Mouse (Mus musculus): ENCODE measurements at regions not wholly inside any gene's neighbourhood (a gene's known extent, or its start where the extent isn't known, plus 50 kb on each side); places are given as distances from the start of the nearest gene placed in this dataset.
A peak's percentile ranks its signal among the peaks of the same experiment; 100 is the strongest.
"Not testable (repeated sequence)": the region's sequence is repeated elsewhere in the genome, so short reads cannot be mapped to it uniquely, and the experiment has no call there.

- no peak for DNase-seq (ENCODE audit: low spot score in 2 of 2)
- intact Hi-C loops (cut with DNase I) = no loop called here
These were observed 142.3 kb downstream of the Ube2e3 start for GRCm38 (mm10) chr2:79010273-79010672.

GRCm38 (mm10) chr2:79018732-79019423 lies 151.0 kb downstream of the Ube2e3 start:
- intact Hi-C loops (cut with DNase I) = no loop called here
- no peak for DNase-seq (ENCODE audit: low spot score in 2 of 2)

- intact Hi-C loops (cut with DNase I) = no loop called here
- DNase-seq (ENCODE audit: low spot score in 2 of 2) = no peak
These were observed 155.0 kb downstream of the Ube2e3 start for GRCm38 (mm10) chr2:79022954-79023353.

- intact Hi-C loops (cut with DNase I) = no loop called here
- no peak for DNase-seq (ENCODE audit: low spot score in 2 of 2)
These were observed 157.8 kb downstream of the Ube2e3 start for GRCm38 (mm10) chr2:79025678-79026077.

- no peak for DNase-seq (ENCODE audit: low spot score in 2 of 2)
- intact Hi-C loops (cut with DNase I) = no loop called here
These were observed 163.1 kb downstream of the Ube2e3 start for GRCm38 (mm10) chr2:79030990-79031389.

GRCm38 (mm10) chr2:79036296-79036695 lies 168.4 kb downstream of the Ube2e3 start:
- no peak for DNase-seq (ENCODE audit: low spot score in 2 of 2)
- intact Hi-C loops (cut with DNase I) = no loop called here

GRCm38 (mm10) chr2:79038624-79039023 lies 170.7 kb downstream of the Ube2e3 start:
- DNase-seq (ENCODE audit: low spot score in 2 of 2) = no peak
- intact Hi-C loops (cut with DNase I) = no loop called here

- intact Hi-C loops (cut with DNase I); DNase-seq (ENCODE audit: low spot score in 2 of 2): not testable (repeated sequence)
These were observed 176.9 kb downstream of the Ube2e3 start for GRCm38 (mm10) chr2:79044804-79045203.

- intact Hi-C loops (cut with DNase I) = no loop called here
- no peak for DNase-seq (ENCODE audit: low spot score in 2 of 2)
These were observed 177.6 kb downstream of the Ube2e3 start for GRCm38 (mm10) chr2:79045508-79045907.

- intact Hi-C loops (cut with DNase I) = no loop called here
- no peak for DNase-seq (ENCODE audit: low spot score in 2 of 2)
These were observed 180.1 kb downstream of the Ube2e3 start for GRCm38 (mm10) chr2:79048020-79048419.

- intact Hi-C loops (cut with DNase I) = no loop called here
- no peak for DNase-seq (ENCODE audit: low spot score in 2 of 2)
These were observed 181.0 kb downstream of the Ube2e3 start for GRCm38 (mm10) chr2:79048777-79049537.

- intact Hi-C loops (cut with DNase I) = no loop called here
- no peak for DNase-seq (ENCODE audit: low spot score in 2 of 2)
These were observed 182.6 kb downstream of the Ube2e3 start for GRCm38 (mm10) chr2:79050495-79051046.

- DNase-seq (ENCODE audit: low spot score in 2 of 2) = no peak
- intact Hi-C loops (cut with DNase I) = no loop called here
These were observed 184.3 kb downstream of the Ube2e3 start for GRCm38 (mm10) chr2:79052226-79052625.

- intact Hi-C loops (cut with DNase I) = no loop called here
- peak in 1 of 2 experiments; percentile 15 for DNase-seq (ENCODE audit: low spot score in 2 of 2)
These were observed 188.2 kb downstream of the Ube2e3 start for GRCm38 (mm10) chr2:79056138-79056537.

- intact Hi-C loops (cut with DNase I) = no loop called here
- no peak for DNase-seq (ENCODE audit: low spot score in 2 of 2)
These were observed 191.4 kb downstream of the Ube2e3 start for GRCm38 (mm10) chr2:79059115-79059943.

GRCm38 (mm10) chr2:79059944-79060238 lies 192.0 kb downstream of the Ube2e3 start:
- intact Hi-C loops (cut with DNase I) = no loop called here
- no peak for DNase-seq (ENCODE audit: low spot score in 2 of 2)

GRCm38 (mm10) chr2:79060320-79060719 lies 192.4 kb downstream of the Ube2e3 start:
- no peak for DNase-seq (ENCODE audit: low spot score in 2 of 2)
- intact Hi-C loops (cut with DNase I) = no loop called here

GRCm38 (mm10) chr2:79061645-79062044 lies 193.6 kb upstream of the Itga4 start:
- intact Hi-C loops (cut with DNase I) = no loop called here
- no peak for DNase-seq (ENCODE audit: low spot score in 2 of 2)

- DNase-seq (ENCODE audit: low spot score in 2 of 2) = no peak
These were observed 193.0 kb upstream of the Itga4 start for GRCm38 (mm10) chr2:79062196-79062636.

GRCm38 (mm10) chr2:79063641-79064040 lies 191.6 kb upstream of the Itga4 start:
- intact Hi-C loops (cut with DNase I) = no loop called here
- DNase-seq (ENCODE audit: low spot score in 2 of 2) = no peak

More at GRCm38 (mm10) chr2:79062196-79062636, 193.0 kb upstream of the Itga4 start:
- intact Hi-C loops (cut with DNase I) = no loop called here

Measured in left cerebral cortex, postnatal 36 days (tissue).